Mouse (Mus musculus) small intestine, adult 2 months (tissue): Measurements from ENCODE around the gene Slc26a11. TPM values are rescaled to one million over a fixed set of nuclear protein-coding genes. Genes with fewer than 3 reads are reported as not detected.

Source experiments
- H3K27ac ChIP-seq: fragments of 200-500 bp; 2 replicates; pipeline ENCODE4 v1.5.1; 2012; ENCODE audit warnings: low read depth, low read length, control low read depth, inconsistent platforms; ENCODE audit not compliant: insufficient read depth
- H3K27me3 ChIP-seq: fragments of 200-500 bp; 2 replicates; pipeline ENCODE4 v1.6.1; 2012; ENCODE audit warnings: mild to moderate bottlenecking, moderate library complexity, low read length, inconsistent platforms; ENCODE audit not compliant: control insufficient read depth, insufficient read depth
- H3K36me3 ChIP-seq: fragments of 200-500 bp; 2 replicates; pipeline ENCODE4 v1.6.1; 2012; ENCODE audit warnings: mild to moderate bottlenecking, low read length, control low read depth, inconsistent platforms; ENCODE audit not compliant: control insufficient read depth, insufficient read depth
- H3K4me1 ChIP-seq: fragments of 200-500 bp; 2 replicates; pipeline ENCODE4 v1.6.1; 2012; ENCODE audit warnings: low read length, inconsistent platforms, mixed read lengths; ENCODE audit not compliant: control insufficient read depth, insufficient read depth, insufficient read length
- H3K4me3 ChIP-seq: fragments of 200-500 bp; 2 replicates; pipeline ENCODE4 v1.5.1; 2012; ENCODE audit warnings: low read depth, mild to moderate bottlenecking, control low read depth, inconsistent platforms, low read length, moderate library complexity
- CTCF ChIP-seq: fragments of 200-500 bp; IDR thresholded peaks from 2 replicates; pipeline ENCODE4 v1.5.1; 2012; ENCODE audit warnings: low read depth, mild to moderate bottlenecking, control low read depth, inconsistent platforms, low read length, moderate library complexity, mixed read lengths; ENCODE audit not compliant: insufficient replicate concordance, insufficient read length; ENCODE audit errors: extremely low read depth
- POLR2A ChIP-seq: fragments of 200-500 bp; IDR thresholded peaks from 2 replicates; pipeline ENCODE4 v1.6.1; 2012; ENCODE audit warnings: low read depth, mild to moderate bottlenecking, control low read depth, inconsistent platforms, low read length, moderate library complexity
- WGBS: fragments of 180-500 bp; shearing (Covaris S2); methylation state at CpG from one replicate; pipeline ENCODE4 v1.1.7; 2018; 5-methylcytosine and 5-hydroxymethylcytosine counted together
- polyA plus RNA-seq: library from polyadenylated mRNA; depleted of rRNA; stranded (reverse); fragments of >200 nt; gene quantifications from 2 replicates; pipeline ENCODE4 v1.2.3, GENCODE M21; 2012

Slc26a11 gene
- polyA plus RNA-seq, 1 experiment, result 17.3 TPM

DNA sequence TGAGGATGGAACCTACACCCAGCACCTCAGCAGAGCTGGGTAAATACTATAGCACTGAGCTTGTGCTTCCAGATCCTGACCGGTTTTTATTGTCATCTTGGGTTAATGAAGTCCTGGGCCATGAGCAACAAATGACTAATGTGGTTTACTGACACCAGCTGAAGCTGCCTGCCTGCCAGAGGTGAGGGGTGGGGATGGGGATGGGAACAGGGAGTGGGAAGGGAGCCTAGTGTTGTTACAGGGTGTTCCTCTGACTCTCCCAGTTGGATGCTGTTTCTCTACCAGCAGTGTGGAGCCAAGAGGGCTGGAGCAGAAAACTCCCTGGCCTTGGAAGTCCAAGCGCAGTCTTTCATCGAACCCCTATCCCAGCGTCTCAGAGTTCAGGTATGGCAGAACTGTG, 38.6 kb upstream of the Slc26a11 start:
- TF ChIP-seq CTCF (no peak), POLR2A (no peak)
- H3K27me3 ChIP-seq, result no peaks in the 10 kb centered on the region
- no peak overlapping the region for H3K4me3 ChIP-seq
- H3K27ac ChIP-seq, result no peak overlapping the region
- H3K4me1 ChIP-seq, result peaks cover 8% of the 10 kb centered on the region
- H3K36me3 ChIP-seq, result peaks cover 2% of the 10 kb centered on the region; the same call in 1 of the 2 replicates
- 70% methylated on average over 4 of the region's 4 CpGs for WGBS

DNA sequence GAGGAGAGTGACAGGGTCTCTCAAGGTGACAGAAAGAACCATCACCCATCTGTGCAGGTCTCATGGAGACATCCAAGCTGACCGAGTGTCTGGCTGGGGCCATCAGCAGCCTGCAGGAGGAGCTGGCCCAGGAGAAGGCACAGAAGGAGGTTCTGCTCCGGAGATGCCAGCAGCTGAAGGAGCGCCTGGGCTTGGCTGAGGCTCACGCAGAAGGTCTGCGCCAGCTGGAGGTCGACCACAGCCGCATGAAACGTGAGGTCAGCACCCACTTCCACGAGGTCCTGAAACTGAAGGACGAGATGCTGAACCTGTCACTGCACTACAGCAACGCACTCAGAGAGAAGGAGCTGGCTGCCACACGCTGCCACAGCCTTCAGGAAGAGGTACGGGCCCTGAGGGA, 32.8 kb upstream of the Slc26a11 start:
- TF ChIP-seq POLR2A (no peak), CTCF (no peak)
- 80% methylated on average over 13 of the region's 13 CpGs for WGBS
- no peak overlapping the region for H3K27ac ChIP-seq
- H3K4me1 ChIP-seq, result no peaks in the 10 kb centered on the region
- no peaks in the 10 kb centered on the region for H3K27me3 ChIP-seq
- no peak overlapping the region for H3K4me3 ChIP-seq
- H3K36me3 ChIP-seq, result peaks cover 6% of the 10 kb centered on the region

DNA sequence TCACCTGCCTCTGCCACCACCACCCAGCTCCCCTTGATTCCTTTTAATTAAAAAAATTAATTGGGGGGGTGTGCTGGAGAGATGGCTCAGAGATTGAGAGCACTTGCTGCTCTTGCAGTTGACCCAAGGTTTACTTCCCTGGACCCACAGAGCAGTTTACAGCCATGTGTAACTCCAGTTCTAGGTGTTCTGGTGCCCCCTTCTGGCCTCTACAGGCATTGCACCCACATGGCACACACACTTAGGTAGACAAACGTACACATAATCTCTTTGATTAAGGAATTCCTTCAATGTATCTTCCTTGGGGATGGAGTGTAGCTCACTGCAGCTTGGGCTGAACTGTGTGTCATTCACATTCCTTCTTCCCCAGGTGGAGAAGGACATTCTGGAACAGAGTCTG, 30.3 kb upstream of the Slc26a11 start:
- H3K27ac ChIP-seq, result no peak overlapping the region
- peak; percentile 33; the same call in 1 of the 2 replicates for TF ChIP-seq CTCF
- no peak for TF ChIP-seq POLR2A
- WGBS, result 82% methylated on average over 1 of the region's 1 CpGs
- H3K4me1 ChIP-seq, result no peaks in the 10 kb centered on the region
- H3K36me3 ChIP-seq, result peaks cover 6% of the 10 kb centered on the region; the same call in 1 of the 2 replicates
- no peaks in the 10 kb centered on the region for H3K27me3 ChIP-seq
- no peak overlapping the region for H3K4me3 ChIP-seq

DNA sequence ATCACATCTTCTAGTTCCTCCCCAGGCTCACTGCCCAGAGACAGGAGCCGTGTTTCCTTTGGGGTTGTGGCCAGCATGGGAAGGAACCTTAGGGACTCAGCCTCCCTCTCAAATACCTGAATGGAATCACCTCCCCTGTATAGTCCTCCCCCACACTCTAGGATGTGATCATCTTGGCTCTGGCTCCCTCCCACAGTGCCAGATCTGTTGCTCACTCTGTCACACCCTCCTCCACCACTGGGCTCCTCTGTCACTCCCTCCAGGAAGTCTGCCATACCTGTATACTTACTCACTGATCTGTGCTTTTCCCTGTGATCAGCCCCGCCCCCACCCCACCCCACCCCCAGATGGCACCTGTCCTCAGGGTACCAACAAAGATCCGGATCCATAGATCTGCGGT, 24.8 kb upstream of the Slc26a11 start:
- WGBS, result 53% methylated on average over 4 of the region's 4 CpGs
- Histone ChIP-seq H3K27ac (no peak overlapping the region), H3K4me3 (no peak overlapping the region), H3K4me1 (no peaks in the 10 kb centered on the region), H3K27me3 (no peaks in the 10 kb centered on the region), H3K36me3 (peaks cover 6% of the 10 kb centered on the region; the same call in 1 of the 2 replicates)
- TF ChIP-seq CTCF (no peak), POLR2A (no peak)

DNA sequence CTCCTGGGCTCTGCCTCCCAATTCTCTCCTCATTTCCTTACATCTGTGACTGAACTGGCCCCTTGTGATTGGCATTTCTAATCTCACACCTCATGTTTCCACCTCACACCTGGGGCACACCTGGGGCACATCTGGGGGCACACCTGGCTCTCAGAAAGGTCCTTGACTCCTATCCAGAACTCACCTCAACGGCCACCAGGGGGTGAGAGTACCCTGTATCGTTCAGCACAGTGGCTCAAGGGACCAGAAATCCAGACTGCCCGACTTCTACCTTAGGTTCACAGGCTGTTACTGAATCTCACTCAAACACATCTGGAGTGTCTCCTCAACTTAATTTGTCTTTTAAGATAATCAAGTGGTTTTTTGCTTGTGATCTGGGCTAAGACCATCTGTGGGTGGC, 23.4 kb upstream of the Slc26a11 start:
- no peak overlapping the region for H3K4me3 ChIP-seq
- no peaks in the 10 kb centered on the region for H3K4me1 ChIP-seq
- peaks cover 3% of the 10 kb centered on the region; the same call in 1 of the 2 replicates for H3K36me3 ChIP-seq
- TF ChIP-seq POLR2A (no peak), CTCF (no peak)
- H3K27me3 ChIP-seq, result no peaks in the 10 kb centered on the region
- H3K27ac ChIP-seq, result no peak overlapping the region
- 26% methylated on average over 3 of the region's 3 CpGs for WGBS

DNA sequence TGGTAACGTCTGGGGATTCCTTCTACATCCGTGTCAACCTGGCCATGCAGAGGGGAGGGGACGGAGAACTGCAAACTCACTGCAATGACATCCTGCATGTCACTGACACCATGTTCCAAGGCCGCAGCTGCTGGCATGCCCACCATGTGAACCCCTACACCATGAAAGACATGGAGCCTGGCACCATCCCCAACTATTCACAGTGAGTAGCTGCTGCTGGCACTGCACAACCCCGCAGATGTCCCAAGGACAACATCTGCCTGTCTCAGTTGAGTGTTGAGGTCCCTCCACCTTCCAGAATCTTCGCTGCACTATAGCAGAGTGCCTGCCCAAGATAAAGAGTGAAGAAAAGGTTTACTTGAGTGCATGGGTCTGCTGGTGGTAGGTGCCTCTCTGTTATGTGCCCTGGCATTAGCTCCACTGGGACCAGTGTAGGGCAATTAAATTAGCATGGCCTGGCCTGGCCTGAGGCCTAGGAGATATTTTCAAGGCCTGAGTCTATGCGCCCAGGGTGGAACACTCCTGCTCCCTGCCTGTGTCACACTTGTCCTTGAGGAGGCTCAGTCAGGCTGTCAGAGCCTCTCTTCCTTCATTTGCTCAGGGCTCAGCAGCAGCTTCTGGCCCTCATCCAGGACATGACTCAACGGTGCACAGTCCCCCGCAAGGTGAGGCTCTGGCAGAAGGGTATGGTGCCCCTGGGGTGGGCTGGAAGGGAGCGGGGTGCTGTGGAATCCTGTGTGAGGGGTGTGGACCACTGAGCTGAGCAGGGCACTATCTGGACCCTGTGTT, 16.9 kb upstream of the Slc26a11 start:
- no peak overlapping the region for H3K4me3 ChIP-seq
- no peak for TF ChIP-seq CTCF
- TF ChIP-seq POLR2A, result no peak
- no peaks in the 10 kb centered on the region for H3K36me3 ChIP-seq
- no peaks in the 10 kb centered on the region for H3K27me3 ChIP-seq
- no peaks in the 10 kb centered on the region for H3K4me1 ChIP-seq
- no peak overlapping the region for H3K27ac ChIP-seq
- WGBS, result 78% methylated on average over 10 of the region's 10 CpGs

DNA sequence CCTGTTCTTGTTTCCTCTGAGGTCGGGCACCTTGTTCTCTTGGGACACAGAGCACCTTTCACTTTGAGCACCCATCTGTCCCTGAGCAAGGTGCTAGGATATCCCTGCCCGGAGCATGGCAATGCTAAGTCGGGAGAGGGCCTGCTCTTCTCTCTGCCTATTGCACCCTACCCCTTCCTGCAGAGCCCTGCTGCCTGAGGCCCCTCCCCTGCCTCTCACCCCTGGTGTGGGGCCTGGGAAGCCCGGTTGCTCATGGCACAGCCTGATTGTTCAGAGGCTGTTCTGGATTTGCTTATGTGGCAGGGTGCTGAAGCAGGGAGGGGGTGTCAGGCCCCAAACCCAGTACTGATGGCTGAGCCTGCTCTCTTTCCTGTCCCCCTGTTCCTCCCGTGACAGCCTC, 16.2 kb upstream of the Slc26a11 start:
- H3K4me3 ChIP-seq, result no peak overlapping the region
- peaks cover 1% of the 10 kb centered on the region for H3K36me3 ChIP-seq
- H3K27me3 ChIP-seq, result no peaks in the 10 kb centered on the region
- WGBS, result 58% methylated on average over 5 of the region's 5 CpGs
- no peaks in the 10 kb centered on the region for H3K4me1 ChIP-seq
- no peak overlapping the region for H3K27ac ChIP-seq
- TF ChIP-seq CTCF (no peak), POLR2A (no peak)

DNA sequence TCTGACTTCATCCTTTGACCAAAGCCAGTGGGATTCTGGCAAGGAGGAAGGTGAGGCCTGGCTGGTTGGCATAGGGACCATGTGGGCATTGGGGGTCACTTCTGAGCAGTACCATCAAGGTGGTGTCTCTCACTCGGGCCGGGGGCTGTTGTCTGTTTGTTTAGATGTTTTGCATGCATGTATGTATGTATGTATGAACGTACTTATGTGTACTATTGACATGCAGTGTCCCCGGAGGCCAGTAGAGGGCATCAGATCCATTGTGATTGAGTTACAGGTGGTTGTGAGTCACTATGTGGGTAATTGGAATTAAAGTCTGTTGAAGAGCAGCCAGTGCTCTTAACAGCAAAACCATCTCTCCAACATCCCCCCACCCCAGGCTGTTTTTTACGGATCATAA, 15.7 kb upstream of the Slc26a11 start:
- WGBS, result 4% methylated on average over 5 of the region's 5 CpGs
- no peak overlapping the region for H3K4me3 ChIP-seq
- peaks cover 4% of the 10 kb centered on the region for H3K36me3 ChIP-seq
- H3K4me1 ChIP-seq, result no peaks in the 10 kb centered on the region
- H3K27ac ChIP-seq, result no peak overlapping the region
- no peaks in the 10 kb centered on the region for H3K27me3 ChIP-seq
- TF ChIP-seq POLR2A, result no peak
- TF ChIP-seq CTCF, result peak; percentile 37; the same call in 1 of the 2 replicates
